Mouse (Mus musculus): ENCODE results near the gene Fkbp1b.
"Not testable (repeated sequence)": the region's sequence is repeated elsewhere in the genome, so short reads cannot be mapped to it uniquely, and the experiment has no call there.

Gene Fkbp1b

DNA sequence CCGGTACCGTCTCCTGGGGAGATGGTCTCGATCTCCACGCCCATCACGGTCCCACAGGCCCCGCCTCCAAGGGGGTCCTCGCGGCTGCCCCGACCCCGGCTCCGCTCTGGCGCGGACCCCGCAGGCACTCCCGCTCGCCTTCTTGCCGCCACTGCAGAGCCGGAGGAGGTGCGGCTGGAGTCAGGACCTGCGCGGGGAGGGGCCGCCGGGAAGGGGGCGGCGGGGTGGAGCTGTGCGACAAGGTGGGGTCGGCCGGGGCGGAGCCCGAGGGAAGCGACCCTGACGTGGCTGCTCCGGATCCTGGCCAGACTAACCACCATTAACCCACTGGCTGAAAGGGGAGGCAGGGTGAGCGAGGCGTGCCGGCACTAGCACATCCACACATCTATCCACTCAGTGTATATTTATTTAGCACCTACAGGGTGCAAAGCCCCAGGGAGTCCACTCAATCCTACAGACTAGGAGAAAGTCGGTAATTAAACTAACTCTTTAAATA lies at the start of gene Fkbp1b:
Gene Fkbp1b, minus strand, starts transcription at position 200 of the 496 bp plus-strand sequence.
- no peak for DNase-seq (ENCODE audit: low spot score)

DNA sequence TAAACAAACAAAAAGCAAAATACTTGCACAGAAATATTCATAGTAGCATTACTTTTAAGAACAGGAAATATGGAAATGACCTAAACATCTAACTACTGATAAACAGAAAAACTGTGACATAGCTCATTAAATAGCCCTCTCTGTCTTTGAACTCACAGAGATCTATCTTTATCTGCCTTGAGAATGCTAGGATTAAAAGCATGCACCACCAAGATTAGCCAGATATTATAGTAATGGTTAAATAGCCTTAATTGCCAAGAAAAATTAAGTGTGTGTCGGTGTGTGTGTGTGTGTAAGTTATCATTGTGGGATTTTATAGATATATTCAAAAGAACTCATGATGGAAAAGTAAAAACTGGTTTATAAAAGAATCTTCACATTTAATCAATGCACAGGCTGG lies 48.5 kb upstream of the Fkbp1b start:
- no peak for DNase-seq (ENCODE audit: low spot score)

DNA sequence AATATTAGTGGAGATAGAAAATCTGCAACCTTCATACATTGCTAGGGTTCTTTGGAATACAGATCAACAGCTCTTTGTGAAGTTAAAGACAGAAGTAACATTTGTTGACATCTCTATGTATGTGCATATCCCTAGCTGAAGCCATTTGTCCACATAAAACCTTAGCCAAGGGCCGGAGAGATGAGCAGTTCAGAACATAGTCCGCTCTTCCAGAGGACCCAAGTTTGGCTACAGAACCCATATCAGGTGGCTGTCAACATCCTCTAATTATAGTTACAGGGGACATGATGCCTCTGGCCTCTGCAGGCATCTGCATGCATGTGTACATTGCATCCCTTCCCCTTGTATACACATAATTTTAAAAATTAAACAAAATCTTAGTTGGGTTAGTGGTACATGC lies 47.9 kb upstream of the Fkbp1b start:
- DNase-seq (ENCODE audit: low spot score): no peak

DNA sequence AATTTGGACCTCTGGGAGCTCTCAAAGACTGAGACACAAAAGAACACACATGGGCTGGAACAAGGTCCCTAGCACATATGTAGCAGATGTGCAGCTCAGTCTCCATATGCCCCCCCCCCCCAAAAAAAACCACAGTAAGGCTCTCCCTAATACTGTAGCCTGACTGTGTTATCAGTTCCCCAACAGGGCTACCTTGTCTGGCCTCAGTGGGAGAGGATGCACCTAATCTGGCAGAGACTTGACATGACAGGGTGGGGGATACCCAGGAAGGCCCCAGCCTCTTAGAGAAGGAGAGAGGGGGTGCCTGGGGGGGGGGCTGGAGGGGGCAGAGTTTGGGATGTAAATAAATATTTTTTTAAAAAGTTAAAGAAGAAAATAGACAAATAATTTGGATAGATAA lies 47.3 kb upstream of the Fkbp1b start:
- DNase-seq (ENCODE audit: low spot score): no peak

DNA sequence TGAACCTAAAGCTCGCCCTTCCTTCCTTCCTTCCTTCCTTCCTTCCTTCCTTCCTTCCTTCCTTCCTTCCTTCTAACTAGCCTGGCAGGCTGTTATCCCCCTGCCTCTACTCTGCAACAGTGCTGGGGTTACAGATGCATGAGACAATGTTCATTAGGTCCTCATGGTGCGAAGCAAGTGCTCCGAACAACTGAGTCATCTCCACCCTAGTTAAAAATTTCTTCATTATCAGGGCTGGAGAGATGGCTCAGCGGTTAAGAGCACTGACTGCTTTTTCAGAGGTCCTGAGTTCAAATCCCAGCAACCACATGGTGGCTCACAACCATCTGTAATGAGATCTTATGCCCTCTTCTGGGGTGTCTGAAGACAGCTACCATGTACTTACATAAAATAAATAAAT lies 45.2 kb upstream of the Fkbp1b start:
- not testable (repeated sequence) for DNase-seq (ENCODE audit: low spot score)

DNA sequence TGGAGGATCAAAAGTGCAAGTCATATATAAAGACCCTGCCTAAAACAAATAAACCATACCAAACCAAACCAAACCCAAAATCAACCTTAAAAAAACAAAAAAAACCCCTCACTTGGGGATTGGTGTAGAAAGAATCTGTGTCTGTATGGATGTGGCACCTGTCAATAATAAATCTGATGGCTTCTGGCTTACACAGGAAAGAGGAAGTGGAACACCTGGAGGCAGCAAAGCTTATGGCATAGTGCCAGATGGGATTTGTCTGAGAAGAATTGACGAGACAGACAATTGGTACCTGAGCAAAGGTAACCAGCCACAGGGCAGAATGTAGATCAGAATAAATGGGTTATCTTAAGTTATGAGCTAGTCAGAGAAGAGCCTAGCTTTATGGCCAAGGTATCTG lies 43.7 kb upstream of the Fkbp1b start:
- no peak for DNase-seq (ENCODE audit: low spot score)

DNA sequence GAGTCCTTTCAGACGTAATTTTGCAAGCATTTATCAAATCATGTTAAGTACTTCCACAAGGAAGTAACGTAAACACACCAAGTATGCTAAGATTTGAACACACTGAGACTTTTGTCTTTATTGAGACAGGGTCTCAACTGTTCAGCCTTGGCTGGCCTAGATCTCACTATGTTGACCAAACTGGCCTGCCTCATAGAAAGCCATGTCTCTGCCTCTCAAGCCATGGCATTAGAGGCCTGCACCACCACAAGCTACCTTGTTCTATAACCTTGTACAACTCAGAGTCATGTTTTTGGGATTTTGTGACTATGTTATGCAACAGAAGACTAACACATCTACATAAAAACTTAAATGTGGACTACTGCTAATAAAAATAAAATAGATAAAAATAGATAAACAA lies 40.7 kb upstream of the Fkbp1b start:
- DNase-seq (ENCODE audit: low spot score): no peak

DNA sequence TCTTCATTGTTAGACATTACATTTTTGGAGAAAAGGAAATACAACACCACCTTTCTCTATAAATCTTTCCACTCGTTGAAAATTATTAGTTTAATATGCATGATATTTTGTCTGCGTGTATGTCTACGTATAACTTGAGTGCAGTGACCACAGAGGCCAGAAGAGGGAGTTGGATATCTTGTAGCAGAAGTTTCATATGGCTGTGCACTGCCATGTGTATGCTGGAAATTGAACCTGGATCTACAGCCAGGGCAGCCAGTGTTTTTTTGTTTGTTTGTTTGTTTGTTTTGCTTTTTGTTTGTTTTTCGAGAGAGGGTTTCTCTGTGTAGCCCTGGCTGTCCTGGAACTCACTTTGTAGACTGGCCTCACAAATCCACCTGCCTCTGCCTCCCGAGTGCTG lies 37.7 kb upstream of the Fkbp1b start:
- DNase-seq (ENCODE audit: low spot score): no peak

DNA sequence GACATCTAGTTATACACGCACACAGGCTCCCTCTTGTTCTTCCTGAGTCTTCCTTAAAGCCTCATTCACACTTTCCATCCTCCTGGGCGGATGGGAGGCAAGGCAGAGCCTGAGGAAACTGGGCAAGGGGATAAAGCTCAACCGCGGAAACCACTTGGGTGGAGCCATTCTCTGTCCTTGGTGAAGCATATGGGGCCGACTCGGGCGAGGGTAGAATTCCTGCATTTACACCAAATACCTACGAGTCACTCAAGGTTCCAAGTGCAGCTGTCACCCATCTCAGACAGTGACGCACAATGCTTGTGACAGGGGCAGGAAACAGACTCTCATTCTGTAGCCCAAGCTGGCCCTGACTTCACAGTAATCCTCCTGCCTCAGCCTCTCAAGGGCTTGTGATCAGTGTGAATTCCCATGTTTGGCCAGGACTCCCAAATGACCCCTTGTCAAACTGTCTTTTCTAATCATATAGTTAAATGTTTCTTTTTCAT lies 36.9 kb upstream of the Fkbp1b start:
- DNase-seq (ENCODE audit: low spot score): no peak

DNA sequence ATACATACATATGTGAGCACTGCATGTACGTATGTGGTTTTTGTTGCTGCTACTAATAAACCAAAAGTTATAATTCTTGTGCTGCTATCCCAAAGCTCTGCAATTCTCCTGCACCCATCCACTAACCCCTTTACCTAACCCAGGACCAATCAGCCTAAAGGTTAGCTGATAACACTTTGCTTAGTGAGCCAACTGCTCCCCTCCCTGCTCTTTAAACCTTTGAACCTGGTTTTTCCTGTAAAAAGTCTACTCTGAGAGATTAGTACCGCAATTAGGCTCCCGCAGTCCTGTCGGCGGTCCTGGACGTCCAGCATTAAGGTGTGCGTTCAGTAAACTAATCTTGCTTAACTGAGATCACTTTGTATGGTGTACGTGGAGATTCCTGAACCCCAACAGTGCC lies 34.2 kb upstream of the Fkbp1b start:
- DNase-seq (ENCODE audit: low spot score): no peak

DNA sequence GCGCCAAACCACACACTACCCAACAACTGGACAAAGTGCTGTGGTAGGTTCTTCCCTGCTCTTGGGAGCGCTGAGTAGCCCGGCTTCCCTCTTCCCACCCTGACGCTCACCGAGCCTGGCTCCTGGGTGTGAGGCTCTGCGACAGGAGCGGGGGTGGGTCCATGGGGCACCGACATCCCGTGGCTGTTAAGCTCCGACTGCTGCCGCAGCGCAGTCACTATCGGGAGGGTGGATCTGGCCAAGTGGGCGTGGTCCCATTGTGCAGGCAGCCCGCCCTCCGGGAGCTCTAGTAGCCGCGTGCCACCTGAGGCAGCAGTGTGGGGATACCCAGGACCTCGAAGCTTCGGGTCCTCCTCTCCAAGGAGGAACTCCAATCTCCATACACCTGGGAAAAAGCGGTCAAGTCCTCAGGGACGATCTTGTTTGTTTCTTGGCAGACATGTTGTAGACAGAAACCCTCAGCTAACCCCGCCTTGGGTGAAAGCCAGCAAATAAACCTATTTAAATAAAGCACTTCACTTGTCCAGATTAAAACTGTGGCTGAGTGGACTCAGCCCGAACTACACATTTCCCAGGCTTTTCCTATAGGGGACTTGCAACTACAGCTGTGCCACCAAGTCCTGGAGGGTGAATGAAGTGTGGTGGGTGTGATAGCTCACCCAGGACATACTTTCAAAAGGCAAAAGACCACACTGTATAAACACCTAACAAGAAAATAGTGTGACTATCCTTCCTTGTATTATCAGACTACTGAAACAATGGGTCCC lies 33.0 kb upstream of the Fkbp1b start, which contains the start of gene Mfsd2b:
Gene Mfsd2b, minus strand, starts transcription at position 199 of the 767 bp plus-strand sequence.
- DNase-seq (ENCODE audit: low spot score): peak; percentile 71

DNA sequence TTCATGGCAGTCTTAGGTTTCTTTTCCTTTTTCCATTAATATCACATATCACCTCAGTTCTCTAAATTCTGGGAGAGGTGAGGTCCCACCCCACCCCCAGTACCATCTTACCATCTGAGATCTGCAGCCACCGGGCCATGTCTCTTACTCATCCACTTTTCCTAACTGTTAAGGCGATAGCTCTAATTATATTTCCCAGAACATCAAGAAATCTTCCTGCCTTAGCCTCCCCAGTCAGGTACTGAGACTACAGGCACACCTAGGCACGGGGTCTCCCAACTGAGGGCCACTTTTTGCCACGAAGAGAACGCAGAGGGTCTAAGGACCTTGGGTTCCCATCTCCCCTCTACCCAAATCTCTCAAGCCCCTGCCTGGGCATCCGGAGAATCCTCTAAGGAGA lies 32.1 kb upstream of the Fkbp1b start:
- no peak for DNase-seq (ENCODE audit: low spot score)

DNA sequence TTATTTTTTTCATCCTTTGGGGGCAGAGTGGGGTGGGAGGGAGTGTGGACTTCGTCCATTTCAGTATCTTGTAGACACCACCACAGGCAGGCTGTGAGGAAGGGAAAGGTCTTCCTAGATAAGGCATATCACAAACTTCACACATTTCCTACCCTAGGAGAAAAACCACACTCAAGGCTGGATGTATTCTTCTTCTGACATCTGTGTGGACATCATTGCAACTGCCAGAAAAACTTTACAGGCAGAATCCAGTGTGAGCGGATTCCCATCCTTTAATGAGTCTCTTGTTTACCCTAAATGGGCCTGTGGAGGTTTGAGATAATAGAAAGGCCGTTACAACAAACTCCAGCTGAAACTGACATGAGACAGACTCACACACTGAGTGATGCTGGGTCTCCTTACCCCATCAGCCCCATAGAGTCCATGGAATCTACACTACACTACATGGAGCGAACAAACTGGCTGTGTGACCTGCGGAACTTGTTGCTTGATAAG lies 31.6 kb upstream of the Fkbp1b start:
- DNase-seq (ENCODE audit: low spot score): no peak

DNA sequence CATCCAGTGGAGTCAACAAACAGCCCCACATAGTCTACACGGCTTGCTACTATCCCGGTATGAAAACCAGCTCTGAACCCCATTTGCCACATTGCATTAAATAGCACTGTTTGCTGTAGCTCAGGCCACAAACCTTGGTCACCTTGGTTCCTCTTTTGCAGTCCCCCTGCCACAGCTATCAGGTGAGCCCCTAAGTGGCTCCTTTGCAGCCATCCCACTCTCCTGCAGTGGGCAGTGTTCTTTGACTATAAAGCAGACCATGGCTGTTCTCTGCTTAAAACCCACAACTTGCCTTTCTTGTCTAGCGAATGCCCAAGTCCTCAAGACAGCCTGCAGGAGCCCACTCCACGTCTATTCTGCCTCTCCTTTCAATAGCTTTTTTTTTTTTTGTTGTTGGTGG lies 30.9 kb upstream of the Fkbp1b start:
- no peak for DNase-seq (ENCODE audit: low spot score)

DNA sequence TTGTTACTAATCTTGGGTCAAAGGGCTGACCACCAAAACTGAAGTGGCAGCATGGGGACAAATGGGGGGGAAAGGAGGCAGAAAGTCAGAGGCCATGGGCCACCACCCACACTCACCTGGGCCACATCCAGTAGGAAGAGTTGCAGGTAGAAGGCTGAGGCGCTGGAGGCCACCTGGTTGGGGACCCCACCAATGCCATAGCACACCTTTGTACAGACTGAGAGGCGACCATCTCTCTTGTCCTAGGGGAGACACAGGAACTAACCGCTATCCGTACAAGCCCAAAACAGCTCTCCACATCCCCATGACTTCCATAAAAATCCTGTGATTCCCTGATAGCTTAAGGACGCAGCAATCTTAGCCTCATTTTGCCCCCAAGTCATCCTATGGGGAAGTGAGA lies 29.9 kb upstream of the Fkbp1b start:
- no peak for DNase-seq (ENCODE audit: low spot score)

DNA sequence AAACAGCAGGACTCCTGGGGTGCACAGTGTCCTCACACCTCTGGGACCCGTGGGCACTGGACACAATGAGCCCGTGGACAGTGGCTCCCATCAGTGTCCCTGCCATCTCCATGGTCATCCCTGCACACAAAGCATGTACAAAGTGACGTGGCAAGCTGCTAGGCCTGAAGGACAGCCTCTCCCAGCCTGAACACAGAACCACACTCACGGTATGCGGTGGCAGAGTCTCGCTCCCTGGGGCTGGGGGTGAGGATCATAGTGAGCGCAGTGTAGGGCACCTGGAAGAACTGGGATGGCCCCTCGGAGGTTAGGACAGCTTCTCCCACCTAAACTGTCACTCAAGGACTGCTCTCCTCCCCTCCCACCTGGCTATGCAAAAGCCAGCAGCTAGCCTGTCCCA lies 27.5 kb upstream of the Fkbp1b start:
- DNase-seq (ENCODE audit: low spot score): no peak

DNA sequence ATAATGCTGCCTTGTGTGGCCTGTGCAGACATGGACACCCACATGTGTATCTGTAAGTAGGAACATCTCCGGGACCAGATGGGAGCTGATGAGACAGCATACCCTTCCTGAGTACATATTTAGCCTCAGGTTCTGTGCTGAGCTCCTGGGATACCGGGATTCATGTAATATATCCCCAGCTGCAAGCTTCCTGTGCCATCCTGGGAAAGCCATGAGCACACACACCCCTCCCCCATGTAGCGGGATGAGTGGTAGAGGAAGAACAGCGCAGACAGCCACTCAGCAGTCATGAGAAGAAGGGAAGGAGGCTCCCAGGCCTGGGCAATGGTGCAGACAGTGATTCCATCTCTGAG lies 22.9 kb upstream of the Fkbp1b start:
- DNase-seq (ENCODE audit: low spot score): no peak

DNA sequence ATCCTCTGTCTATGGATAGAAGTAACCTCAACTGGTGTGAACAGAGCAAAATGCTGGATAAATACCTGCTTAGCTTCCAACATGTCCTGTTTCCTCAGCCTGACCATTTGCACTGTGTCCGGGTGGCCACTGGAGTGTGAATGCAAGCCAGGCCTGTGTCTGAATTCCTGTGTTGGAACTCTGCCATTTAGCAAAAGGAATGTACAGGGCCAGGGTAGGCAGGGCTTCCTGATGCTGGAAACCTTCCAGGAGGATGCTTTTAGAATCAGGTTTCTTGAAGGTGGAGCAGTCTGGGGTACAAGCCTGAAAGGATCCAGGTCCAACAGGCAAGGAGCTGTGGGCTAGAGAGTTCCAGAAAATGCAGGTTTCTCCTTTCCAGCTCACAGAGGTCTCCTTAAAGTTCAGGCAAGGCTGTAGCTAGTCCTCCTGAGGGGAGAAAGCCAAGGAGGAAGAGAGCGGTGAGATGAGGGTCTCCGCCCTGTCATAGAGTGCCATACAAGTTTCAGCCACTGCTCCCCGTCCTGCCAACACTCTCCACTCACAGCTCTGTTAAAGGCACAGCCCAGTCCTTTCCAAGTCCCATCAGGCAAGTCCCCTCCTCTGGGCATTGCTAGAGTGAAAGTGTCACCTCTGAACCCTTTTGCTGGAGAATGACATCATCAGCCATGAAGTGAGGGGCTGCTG lies 22.4 kb upstream of the Fkbp1b start:
- DNase-seq (ENCODE audit: low spot score): no peak

DNA sequence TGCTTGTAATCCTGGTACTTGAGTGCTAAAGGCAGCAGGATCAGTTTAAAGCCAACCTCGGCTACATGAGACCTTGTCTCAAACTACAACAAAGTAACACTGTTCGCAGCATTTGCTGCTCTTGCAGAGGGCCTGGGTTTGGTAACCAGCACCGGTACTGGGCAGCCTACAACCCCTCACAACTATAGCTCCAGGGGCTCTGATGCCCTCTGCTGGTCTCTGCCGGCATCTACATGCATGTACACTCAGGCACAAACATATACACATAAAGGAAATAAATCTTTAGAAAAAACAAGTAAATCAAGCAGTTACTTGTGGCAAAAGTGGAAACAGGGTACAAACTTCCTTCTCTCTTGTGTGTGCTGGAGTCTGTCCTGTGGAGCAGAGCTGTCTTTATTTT lies 21.3 kb upstream of the Fkbp1b start:
- no peak for DNase-seq (ENCODE audit: low spot score)

DNA sequence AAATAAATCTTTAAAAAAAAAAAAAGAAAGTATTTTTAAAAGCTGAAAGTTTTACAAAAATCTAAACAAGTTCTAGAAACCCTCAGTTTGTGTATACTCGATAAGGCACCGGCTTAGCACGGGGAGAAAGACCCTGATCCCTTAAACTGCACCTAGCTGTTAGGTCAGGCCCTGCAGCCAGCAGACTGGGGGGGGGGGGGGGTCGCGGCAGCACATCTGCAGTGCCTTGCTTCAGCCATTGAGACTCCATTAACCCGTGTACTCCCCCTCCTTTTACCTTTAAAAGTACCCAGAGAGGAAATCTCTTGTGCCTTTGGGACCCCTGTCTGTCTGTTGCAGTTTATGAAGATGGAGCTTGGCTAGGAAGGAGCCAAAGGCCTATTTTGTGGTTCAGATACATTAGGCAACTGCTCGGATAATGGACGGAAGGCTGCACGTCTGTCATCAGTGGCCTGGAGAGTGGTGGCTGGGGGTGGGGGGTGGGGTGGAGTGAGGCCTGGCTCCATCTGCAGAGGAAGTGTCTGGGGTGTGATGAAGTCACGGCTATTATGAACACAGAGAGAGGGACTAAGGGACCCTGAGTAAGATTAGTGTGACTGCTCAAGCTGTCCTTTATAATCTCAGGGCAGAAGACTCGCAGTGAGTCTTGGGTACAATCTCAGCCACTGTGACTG lies 18.0 kb upstream of the Fkbp1b start:
- DNase-seq (ENCODE audit: low spot score): no peak

DNA sequence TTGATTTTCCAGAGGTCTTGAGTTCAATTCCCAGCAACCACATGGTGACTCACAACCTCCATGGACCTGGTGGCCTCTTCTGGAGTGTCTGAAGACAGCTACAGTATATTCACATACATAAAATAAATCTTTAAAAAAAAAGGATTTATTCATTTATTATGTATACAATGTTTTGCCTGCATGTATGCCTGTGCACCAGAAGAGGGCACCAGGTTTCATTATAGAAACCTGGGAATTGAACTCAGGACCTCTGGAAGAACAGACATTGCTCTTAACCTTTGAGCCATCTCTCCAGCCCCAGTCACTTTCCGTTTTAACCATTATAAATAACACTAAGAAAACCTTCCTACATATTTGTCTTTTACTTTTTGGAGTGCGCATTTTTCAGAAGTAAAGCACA lies 15.4 kb upstream of the Fkbp1b start:
- no peak for DNase-seq (ENCODE audit: low spot score)

DNA sequence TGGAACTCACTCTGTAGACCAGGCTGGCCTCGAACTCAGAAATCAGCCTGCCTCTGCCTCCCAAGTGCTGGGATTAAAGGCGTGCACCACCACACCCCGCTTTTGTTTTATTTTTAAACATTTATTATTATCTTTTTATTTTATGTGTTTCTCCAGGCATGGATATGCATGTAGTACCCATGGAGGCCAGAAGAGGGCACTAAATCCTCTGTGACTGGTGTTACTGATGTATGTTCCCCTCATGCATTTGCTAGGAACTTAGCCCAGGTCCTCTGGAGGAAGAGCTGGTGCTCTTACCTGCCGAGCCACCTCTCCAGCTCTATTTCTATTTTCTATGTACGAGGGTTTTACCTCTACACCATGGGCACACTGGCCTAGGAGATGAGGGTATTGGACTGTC lies 14.8 kb upstream of the Fkbp1b start:
- DNase-seq (ENCODE audit: low spot score): peak; percentile 26

DNA sequence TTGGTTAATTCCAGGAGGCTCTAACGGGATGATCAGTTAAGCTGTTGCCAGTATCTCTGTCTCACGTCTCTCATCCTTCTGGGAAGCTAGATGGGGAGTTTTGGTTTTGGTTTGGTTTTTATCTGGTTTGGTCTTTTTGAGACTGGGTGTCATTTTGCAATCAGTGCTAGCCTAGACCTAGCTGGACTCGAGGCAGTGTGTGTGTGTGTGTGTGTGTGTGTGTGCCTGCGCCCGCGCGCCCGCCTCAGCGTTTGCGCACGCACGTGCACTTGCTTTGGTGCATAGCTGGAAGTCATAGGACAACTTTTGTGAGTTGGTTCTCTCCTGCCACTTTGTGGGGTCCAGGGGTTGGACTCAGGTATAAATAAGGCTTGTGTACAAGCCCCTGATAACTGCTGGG lies 2.4 kb upstream of the Fkbp1b start:
- peak; percentile 51 for DNase-seq (ENCODE audit: low spot score)

Measured in T-cell, adult 2 months (primary cell).